Mouse (Mus musculus): ENCODE data around the gene Gm10142. TPM values are rescaled to one million over a fixed set of nuclear protein-coding genes. Genes with fewer than 3 reads are reported as not detected.
"Not testable (repeated sequence)": the region's sequence is repeated elsewhere in the genome, so short reads cannot be mapped to it uniquely, and the experiment has no call there.

Gene Gm10142
- total and polyA plus RNA-seq, 2 experiments from 2014 or later = not detected

GRCm38 (mm10) chr10:77682994-77683393, 32.6 kb upstream of the Gm10142 start:
- no peak overlapping the region for H3K27ac ChIP-seq (ENCODE audit: low read depth, low read length)
- no peaks in the 10 kb centered on the region for H3K36me3 ChIP-seq (ENCODE audit: insufficient read depth)
- peaks cover 2% of the 10 kb centered on the region; the same call in 1 of the 2 replicates for H3K4me1 ChIP-seq (ENCODE audit: insufficient read depth)
- H3K9ac ChIP-seq = no peak overlapping the region
- H3K4me2 ChIP-seq (ENCODE audit: low read depth) = no peak overlapping the region
- H3K4me3 ChIP-seq (ENCODE audit: low read depth, low read length) = no peak overlapping the region
- DNase-seq (no peak), ATAC-seq (no peak)
- TF ChIP-seq CTCF (IDR thresholded peaks at IDR 0.05; ENCODE audit: low read depth) = no peak
- no peaks in the 10 kb centered on the region for H3K9me3 ChIP-seq (ENCODE audit: low read length)
- 72% methylated on average over 7 of the region's 7 CpGs for WGBS
- H3K27me3 ChIP-seq (ENCODE audit: insufficient read depth, low read length) = peaks cover 16% of the 10 kb centered on the region

DNA sequence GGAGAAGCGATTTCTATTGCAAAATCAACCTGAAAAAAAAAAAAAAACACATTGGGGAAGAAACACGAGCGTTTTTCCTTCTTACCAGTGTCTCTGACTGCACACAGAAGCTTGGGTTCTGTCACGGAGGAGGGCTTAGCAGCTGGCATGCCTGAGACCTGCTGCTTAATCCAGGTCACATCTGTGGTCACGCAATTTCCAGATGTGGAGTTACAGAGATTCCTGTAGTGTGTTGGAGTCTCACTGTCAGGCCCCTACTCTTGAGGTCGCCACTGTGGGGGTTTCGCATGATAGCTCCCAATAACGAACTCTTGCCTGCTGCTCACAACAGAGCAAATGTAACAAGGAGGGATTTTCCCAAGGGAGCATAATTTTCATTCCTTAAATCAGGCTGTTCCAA, 31.4 kb upstream of the Gm10142 start:
- 41% methylated on average over 8 of the region's 8 CpGs for WGBS
- H3K4me1 ChIP-seq (ENCODE audit: insufficient read depth) = no peaks in the 10 kb centered on the region
- DNase-seq = no peak

DNA sequence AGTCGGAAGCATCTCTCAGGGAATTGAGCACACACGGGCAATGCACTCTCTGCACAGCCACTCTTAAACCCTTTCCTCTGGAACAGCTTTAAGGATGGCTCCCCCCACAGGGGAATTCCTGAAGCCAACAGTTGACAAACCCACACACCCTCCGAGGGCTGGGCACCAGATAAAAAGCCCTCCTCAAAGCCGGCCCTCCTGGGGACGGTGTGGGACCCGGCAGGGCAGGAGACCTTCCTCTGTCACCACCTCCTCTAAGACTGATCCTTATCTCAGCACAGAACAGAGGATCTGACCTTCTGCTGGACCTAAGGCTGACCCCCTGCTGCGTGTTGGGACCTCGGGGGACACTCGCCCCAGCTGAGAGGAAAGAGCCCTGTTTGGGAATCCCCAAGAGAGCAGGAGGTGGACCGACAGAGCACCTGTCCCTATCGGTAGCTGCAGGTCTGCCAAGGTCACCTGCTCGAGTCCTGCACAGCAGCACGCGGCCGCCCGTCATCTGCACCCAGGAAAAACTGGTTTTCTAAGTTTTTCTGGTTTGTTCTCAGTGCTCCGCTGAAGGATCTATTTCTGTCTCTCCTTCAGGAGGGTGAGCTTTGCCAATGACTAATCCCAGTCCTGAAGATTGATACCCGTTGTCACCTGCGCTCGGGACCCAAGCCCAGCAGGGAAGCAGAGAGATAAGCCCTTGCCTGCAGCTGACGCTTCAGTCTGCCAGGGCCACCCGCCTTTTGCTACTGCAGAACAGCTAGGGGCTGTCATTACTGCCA, 29.5 kb upstream of the Gm10142 start, which contains the start of gene Tspear:
TSS of gene Tspear (plus strand) at position 675 of the 770 bp plus-strand sequence.
- H3K27me3 ChIP-seq (ENCODE audit: insufficient read depth, low read length) = peaks cover 9% of the 10 kb centered on the region; the same call in 1 of the 2 replicates
- H3K9ac ChIP-seq = no peak within 1 kb of the TSS
- no peak for TF ChIP-seq CTCF (IDR thresholded peaks at IDR 0.05; ENCODE audit: low read depth)
- no peak for ATAC-seq
- no peak for DNase-seq
- 12% methylated on average over 22 of the region's 22 CpGs for WGBS
- no peaks in the 10 kb centered on the region for H3K36me3 ChIP-seq (ENCODE audit: insufficient read depth)
- no peaks in the 10 kb centered on the region for H3K4me1 ChIP-seq (ENCODE audit: insufficient read depth)
- no peak within 1 kb of the TSS for H3K4me3 ChIP-seq (ENCODE audit: low read depth, low read length)
- H3K9me3 ChIP-seq (ENCODE audit: low read length) = no peaks in the 10 kb centered on the region
- H3K27ac ChIP-seq (ENCODE audit: low read depth, low read length) = no peak within 1 kb of the TSS
- no peak within 1 kb of the TSS for H3K4me2 ChIP-seq (ENCODE audit: low read depth)

More for the DNA sequence above, 31.4 kb upstream of the Gm10142 start:
- Histone ChIP-seq H3K4me3 (ENCODE audit: low read depth, low read length) (no peak overlapping the region), H3K27ac (ENCODE audit: low read depth, low read length) (no peak overlapping the region), H3K9me3 (ENCODE audit: low read length) (no peaks in the 10 kb centered on the region), H3K4me2 (ENCODE audit: low read depth) (no peak overlapping the region), H3K27me3 (ENCODE audit: insufficient read depth, low read length) (peaks cover 9% of the 10 kb centered on the region; the same call in 1 of the 2 replicates), H3K36me3 (ENCODE audit: insufficient read depth) (no peaks in the 10 kb centered on the region), H3K9ac (no peak overlapping the region)
- TF ChIP-seq CTCF (IDR thresholded peaks at IDR 0.05; ENCODE audit: low read depth) = no peak
- ATAC-seq = no peak

DNA sequence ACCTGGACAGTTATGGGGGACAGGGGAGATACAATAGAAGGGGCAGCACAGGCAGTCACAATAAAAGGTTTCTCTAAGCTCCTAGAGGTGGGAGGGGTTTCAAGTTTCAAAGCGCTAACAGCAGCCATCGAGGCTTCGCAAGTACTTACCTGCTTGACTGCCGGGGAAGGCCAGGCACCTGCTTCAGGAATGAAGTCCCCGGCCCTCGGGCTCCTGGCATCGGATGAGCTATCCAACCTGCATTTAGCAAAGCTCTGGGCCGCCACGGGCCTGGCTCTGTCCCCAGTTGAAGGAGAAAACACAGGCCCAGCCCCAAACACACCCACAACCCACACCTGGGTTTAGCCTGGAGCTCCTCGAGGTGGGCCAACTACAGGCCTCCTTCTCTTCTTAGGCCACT, 28.6 kb upstream of the Gm10142 start:
- 35% methylated on average over 10 of the region's 10 CpGs for WGBS
- ATAC-seq (no peak), DNase-seq (no peak)

DNA sequence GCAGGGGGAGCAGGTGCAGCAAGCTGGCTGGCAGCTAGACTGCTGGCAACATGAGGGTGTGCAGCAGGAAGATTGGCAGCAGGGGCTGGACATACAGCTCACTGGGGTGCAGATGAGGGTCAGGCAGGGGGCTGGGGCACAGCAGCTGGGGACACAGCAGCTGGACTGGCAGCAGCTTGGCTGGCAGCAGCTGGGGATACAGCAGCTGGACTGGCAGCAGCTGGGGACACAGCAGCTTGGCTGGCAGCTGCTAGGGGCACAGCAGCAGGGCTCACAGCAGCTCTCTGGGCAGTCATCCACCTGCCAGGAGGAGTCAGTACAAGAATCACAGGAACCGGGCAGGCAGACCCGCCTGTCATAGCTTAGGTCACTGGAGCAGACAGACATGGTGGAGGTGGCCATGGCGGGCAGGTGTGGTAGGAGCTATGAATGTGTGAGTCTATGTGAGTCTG, 25.2 kb upstream of the Gm10142 start, which contains the start of gene Gm19402:
TSS of gene Gm19402 (minus strand) at position 402 of the 452 bp plus-strand sequence.
- H3K9me3 ChIP-seq (ENCODE audit: low read length); H3K4me3 ChIP-seq (ENCODE audit: low read depth, low read length); H3K4me2 ChIP-seq (ENCODE audit: low read depth); H3K27me3 ChIP-seq (ENCODE audit: insufficient read depth, low read length); H3K27ac ChIP-seq (ENCODE audit: low read depth, low read length); H3K9ac ChIP-seq; DNase-seq; H3K4me1 ChIP-seq (ENCODE audit: insufficient read depth); H3K36me3 ChIP-seq (ENCODE audit: insufficient read depth); ATAC-seq: not testable (repeated sequence)
- WGBS = 66% methylated on average over 3 of the region's 3 CpGs

More for the DNA sequence above, 28.6 kb upstream of the Gm10142 start:
- Histone ChIP-seq H3K4me3 (ENCODE audit: low read depth, low read length) (no peak overlapping the region), H3K27ac (ENCODE audit: low read depth, low read length) (no peak overlapping the region), H3K9me3 (ENCODE audit: low read length) (no peaks in the 10 kb centered on the region), H3K4me2 (ENCODE audit: low read depth) (no peak overlapping the region), H3K9ac (no peak overlapping the region), H3K4me1 (ENCODE audit: insufficient read depth) (no peaks in the 10 kb centered on the region), H3K27me3 (ENCODE audit: insufficient read depth, low read length) (peaks cover 9% of the 10 kb centered on the region; the same call in 1 of the 2 replicates), H3K36me3 (ENCODE audit: insufficient read depth) (no peaks in the 10 kb centered on the region)
- no peak for TF ChIP-seq CTCF (IDR thresholded peaks at IDR 0.05; ENCODE audit: low read depth)

DNA sequence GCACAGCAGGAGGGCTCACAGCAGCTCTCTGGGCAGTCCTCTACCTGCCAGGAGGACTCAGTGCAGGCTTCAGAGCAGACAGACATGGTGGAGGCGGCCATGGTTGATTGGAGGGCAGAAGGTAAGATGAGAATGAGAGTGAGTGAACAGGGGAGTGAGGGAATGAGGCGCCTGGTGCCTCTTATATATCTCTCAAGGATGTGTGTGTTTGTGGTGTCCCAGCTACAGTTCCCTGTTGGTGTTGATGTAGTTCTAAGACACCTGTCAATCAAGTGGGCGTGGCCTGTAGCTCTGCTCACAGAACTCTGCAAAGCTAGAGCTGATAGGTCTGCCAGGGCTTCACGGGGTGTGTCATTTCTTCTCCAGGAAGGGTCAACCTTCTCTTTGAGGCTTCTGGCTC, 18.5 kb upstream of the Gm10142 start, which contains the start of gene Gm9508:
TSS of gene Gm9508 (minus strand) at position 101 of the 400 bp plus-strand sequence.
- Histone ChIP-seq H3K4me1 (ENCODE audit: insufficient read depth) (no peaks in the 10 kb centered on the region), H3K4me3 (ENCODE audit: low read depth, low read length) (no peak within 1 kb of the TSS), H3K27ac (ENCODE audit: low read depth, low read length) (no peak within 1 kb of the TSS), H3K9ac (no peak within 1 kb of the TSS), H3K9me3 (ENCODE audit: low read length) (no peaks in the 10 kb centered on the region; the same call in 1 of the 2 replicates), H3K27me3 (ENCODE audit: insufficient read depth, low read length) (no peaks in the 10 kb centered on the region), H3K4me2 (ENCODE audit: low read depth) (no peak within 1 kb of the TSS), H3K36me3 (ENCODE audit: insufficient read depth) (no peaks in the 10 kb centered on the region)
- WGBS = 46% methylated on average over 4 of the region's 4 CpGs
- ATAC-seq = no peak
- TF ChIP-seq CTCF (IDR thresholded peaks at IDR 0.05; ENCODE audit: low read depth) = no peak
- no peak for DNase-seq

DNA sequence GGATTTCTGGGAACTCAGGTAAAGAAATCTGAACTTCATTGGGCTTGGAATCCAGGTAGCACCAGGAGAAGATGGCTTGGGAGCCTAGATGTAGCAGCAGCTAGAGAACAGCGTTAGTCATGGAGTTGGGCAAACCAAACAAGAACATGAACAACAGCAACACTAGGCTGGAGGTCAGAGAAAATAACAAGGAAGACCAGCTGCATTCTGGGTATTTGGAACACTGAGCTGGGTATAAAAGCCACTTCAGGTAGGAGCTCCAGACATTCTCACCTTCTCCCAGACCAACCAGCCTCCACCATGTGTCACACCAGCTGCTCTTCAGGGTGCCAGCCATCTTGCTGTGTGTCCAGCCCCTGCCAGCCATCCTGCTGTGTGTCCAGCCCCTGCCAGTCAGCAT, 9.3 kb upstream of the Gm10142 start, which contains the start of gene Gm10272:
TSS of gene Gm10272 (plus strand) at position 301 of the 400 bp plus-strand sequence.
- 93% methylated on average over 1 of the region's 1 CpGs for WGBS
- H3K27me3 ChIP-seq (ENCODE audit: insufficient read depth, low read length) = no peaks in the 10 kb centered on the region
- H3K4me3 ChIP-seq (ENCODE audit: low read depth, low read length) = no peak within 1 kb of the TSS
- TF ChIP-seq CTCF (IDR thresholded peaks at IDR 0.05; ENCODE audit: low read depth) = no peak
- DNase-seq (no peak), ATAC-seq (no peak)
- H3K27ac ChIP-seq (ENCODE audit: low read depth, low read length) = no peak within 1 kb of the TSS
- no peaks in the 10 kb centered on the region for H3K9me3 ChIP-seq (ENCODE audit: low read length)
- H3K4me1 ChIP-seq (ENCODE audit: insufficient read depth) = no peaks in the 10 kb centered on the region
- H3K36me3 ChIP-seq (ENCODE audit: insufficient read depth) = no peaks in the 10 kb centered on the region
- H3K4me2 ChIP-seq (ENCODE audit: low read depth) = no peak within 1 kb of the TSS
- no peak within 1 kb of the TSS for H3K9ac ChIP-seq

Measured in forebrain, postnatal 0 days (tissue).